Mouse (Mus musculus): ENCODE results near the gene Nr1h4. TPM values are rescaled to one million over a fixed set of nuclear protein-coding genes. Genes with fewer than 3 reads are reported as not detected.

The Nr1h4 gene
- not detected for polyA plus RNA-seq (2017; shearing (Covaris generic))

GRCm38 (mm10) chr10:89532929-89533727, at the start of gene Nr1h4:
Nr1h4 (minus strand) TSS chr10:89533585.

GRCm38 (mm10) chr10:89443623-89444151, 89.7 kb downstream of the Nr1h4 start, which contains the start of gene Gas2l3:
Gas2l3 (minus strand) TSS chr10:89443967.

Other genes with a start within 250 kb of the Nr1h4 start
- not detected for gene Ano4, start 188.8 kb downstream of the Nr1h4 start, polyA plus RNA-seq (2017; shearing (Covaris generic))
- gene Gas2l3, start 89.6 kb downstream of the Nr1h4 start, polyA plus RNA-seq (2017; shearing (Covaris generic)) = 0.82 TPM
- gene Slc17a8, start 87.7 kb upstream of the Nr1h4 start, polyA plus RNA-seq (2017; shearing (Covaris generic)) = not detected
- gene Scyl2, start 152.7 kb upstream of the Nr1h4 start, polyA plus RNA-seq (2017; shearing (Covaris generic)) = 21.6 TPM
- 40.4 TPM for gene Actr6, start 198.7 kb upstream of the Nr1h4 start, polyA plus RNA-seq (2017; shearing (Covaris generic))
- 27.2 TPM for gene Uhrf1bp1l, start 211.4 kb upstream of the Nr1h4 start, polyA plus RNA-seq (2017; shearing (Covaris generic))

All from inflammation-experienced regulatory T-cells, adult 16 weeks (primary cell).